Mouse (Mus musculus): ENCODE data around the gene Bcl7c. TPM values are rescaled to one million over a fixed set of nuclear protein-coding genes. Genes with fewer than 3 reads are reported as not detected.

Gene Bcl7c
- polyA plus RNA-seq, 1 experiment from 2014 or later: 54.5 TPM

DNA sequence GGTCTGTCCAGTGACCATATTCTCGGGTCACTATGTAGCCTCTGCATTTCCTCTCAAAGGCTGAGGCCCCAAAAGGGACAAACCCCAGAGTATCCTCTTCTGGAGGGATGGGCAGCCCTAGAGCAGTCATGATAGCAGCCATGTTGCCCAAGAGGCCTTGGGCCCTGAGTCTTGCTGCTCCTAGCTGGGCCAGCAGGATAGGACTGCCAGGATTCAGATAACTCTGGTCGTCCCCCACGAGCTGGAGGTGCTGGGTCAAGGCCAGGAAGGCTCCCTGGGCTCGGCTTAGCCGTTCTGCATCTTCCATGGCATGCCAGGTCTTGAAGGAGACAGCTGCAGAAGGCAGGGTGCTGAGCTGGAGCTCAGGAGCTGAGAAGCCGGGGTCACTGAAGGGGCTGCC, 10.5 kb upstream of the Bcl7c start:
- peaks cover 8% of the 10 kb centered on the region for H3K4me1 ChIP-seq (ENCODE audit: insufficient read depth, low read length)
- H3K9me3 ChIP-seq (ENCODE audit: low read length): no peaks in the 10 kb centered on the region
- H3K4me3 ChIP-seq (ENCODE audit: low read length): no peak overlapping the region
- no peak overlapping the region for H3K4me2 ChIP-seq (replicated peaks; ENCODE audit: low read depth, low read length)
- no peak overlapping the region for H3K27ac ChIP-seq (ENCODE audit: low read length)
- ATAC-seq (ENCODE audit: low FRiP score, low TSS enrichment): no peak
- H3K27me3 ChIP-seq (ENCODE audit: insufficient read depth, low read length): no peaks in the 10 kb centered on the region
- H3K36me3 ChIP-seq (ENCODE audit: insufficient read depth, low read length): no peaks in the 10 kb centered on the region
- WGBS: 89% methylated on average over 6 of the region's 6 CpGs
- no peak overlapping the region for H3K9ac ChIP-seq (replicated peaks; ENCODE audit: low read length)

GRCm38 (mm10) chr7:127718339-127718738, 9.6 kb upstream of the Bcl7c start:
- Histone ChIP-seq H3K9me3 (ENCODE audit: low read length) (no peaks in the 10 kb centered on the region), H3K27me3 (ENCODE audit: insufficient read depth, low read length) (no peaks in the 10 kb centered on the region), H3K36me3 (ENCODE audit: insufficient read depth, low read length) (no peaks in the 10 kb centered on the region), H3K27ac (ENCODE audit: low read length) (no peak overlapping the region), H3K4me1 (ENCODE audit: insufficient read depth, low read length) (peaks cover 14% of the 10 kb centered on the region), H3K9ac (replicated peaks; ENCODE audit: low read length) (no peak overlapping the region), H3K4me3 (ENCODE audit: low read length) (no peak overlapping the region), H3K4me2 (replicated peaks; ENCODE audit: low read depth, low read length) (no peak overlapping the region)
- ATAC-seq (ENCODE audit: low FRiP score, low TSS enrichment): no peak
- WGBS: 88% methylated on average over 6 of the region's 6 CpGs

GRCm38 (mm10) chr7:127716992-127717391, 8.3 kb upstream of the Bcl7c start:
- Histone ChIP-seq H3K9me3 (ENCODE audit: low read length) (no peaks in the 10 kb centered on the region), H3K9ac (replicated peaks; ENCODE audit: low read length) (peak overlapping the region; percentile 63), H3K4me2 (replicated peaks; ENCODE audit: low read depth, low read length) (peak overlapping the region; percentile 79), H3K4me3 (ENCODE audit: low read length) (peak overlapping the region; percentile 42), H3K27me3 (ENCODE audit: insufficient read depth, low read length) (no peaks in the 10 kb centered on the region), H3K36me3 (ENCODE audit: insufficient read depth, low read length) (no peaks in the 10 kb centered on the region), H3K27ac (ENCODE audit: low read length) (no peak overlapping the region), H3K4me1 (ENCODE audit: insufficient read depth, low read length) (peaks cover 25% of the 10 kb centered on the region)
- 1% methylated on average over 33 of the region's 41 CpGs for WGBS
- ATAC-seq (ENCODE audit: low FRiP score, low TSS enrichment): peak; percentile 60

DNA sequence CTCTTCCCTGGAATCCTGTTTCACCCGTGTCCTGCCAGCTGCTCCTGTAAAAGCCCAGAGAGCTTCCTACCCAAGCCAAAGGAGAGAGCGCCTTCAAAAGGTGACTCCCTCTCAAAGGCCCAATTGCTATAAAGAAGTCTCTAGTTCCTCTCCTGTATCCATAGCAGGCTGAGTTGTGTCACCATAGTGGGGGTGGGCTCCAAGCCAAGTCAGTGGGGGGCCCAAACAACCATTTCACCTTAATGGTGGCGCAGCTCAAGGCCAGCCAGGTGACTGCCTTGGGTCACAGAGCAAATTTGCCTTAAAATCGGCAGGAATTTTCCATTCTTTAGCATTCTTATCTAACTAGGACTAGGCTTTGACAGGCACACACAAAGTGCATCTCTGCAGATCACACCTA, 6.1 kb upstream of the Bcl7c start:
- Histone ChIP-seq H3K27ac (ENCODE audit: low read length) (no peak overlapping the region), H3K9ac (replicated peaks; ENCODE audit: low read length) (no peak overlapping the region), H3K9me3 (ENCODE audit: low read length) (no peaks in the 10 kb centered on the region), H3K4me1 (ENCODE audit: insufficient read depth, low read length) (peaks cover 40% of the 10 kb centered on the region), H3K36me3 (ENCODE audit: insufficient read depth, low read length) (no peaks in the 10 kb centered on the region), H3K27me3 (ENCODE audit: insufficient read depth, low read length) (no peaks in the 10 kb centered on the region), H3K4me2 (replicated peaks; ENCODE audit: low read depth, low read length) (no peak overlapping the region), H3K4me3 (ENCODE audit: low read length) (no peak overlapping the region)
- 73% methylated on average over 4 of the region's 4 CpGs for WGBS
- ATAC-seq (ENCODE audit: low FRiP score, low TSS enrichment): no peak

DNA sequence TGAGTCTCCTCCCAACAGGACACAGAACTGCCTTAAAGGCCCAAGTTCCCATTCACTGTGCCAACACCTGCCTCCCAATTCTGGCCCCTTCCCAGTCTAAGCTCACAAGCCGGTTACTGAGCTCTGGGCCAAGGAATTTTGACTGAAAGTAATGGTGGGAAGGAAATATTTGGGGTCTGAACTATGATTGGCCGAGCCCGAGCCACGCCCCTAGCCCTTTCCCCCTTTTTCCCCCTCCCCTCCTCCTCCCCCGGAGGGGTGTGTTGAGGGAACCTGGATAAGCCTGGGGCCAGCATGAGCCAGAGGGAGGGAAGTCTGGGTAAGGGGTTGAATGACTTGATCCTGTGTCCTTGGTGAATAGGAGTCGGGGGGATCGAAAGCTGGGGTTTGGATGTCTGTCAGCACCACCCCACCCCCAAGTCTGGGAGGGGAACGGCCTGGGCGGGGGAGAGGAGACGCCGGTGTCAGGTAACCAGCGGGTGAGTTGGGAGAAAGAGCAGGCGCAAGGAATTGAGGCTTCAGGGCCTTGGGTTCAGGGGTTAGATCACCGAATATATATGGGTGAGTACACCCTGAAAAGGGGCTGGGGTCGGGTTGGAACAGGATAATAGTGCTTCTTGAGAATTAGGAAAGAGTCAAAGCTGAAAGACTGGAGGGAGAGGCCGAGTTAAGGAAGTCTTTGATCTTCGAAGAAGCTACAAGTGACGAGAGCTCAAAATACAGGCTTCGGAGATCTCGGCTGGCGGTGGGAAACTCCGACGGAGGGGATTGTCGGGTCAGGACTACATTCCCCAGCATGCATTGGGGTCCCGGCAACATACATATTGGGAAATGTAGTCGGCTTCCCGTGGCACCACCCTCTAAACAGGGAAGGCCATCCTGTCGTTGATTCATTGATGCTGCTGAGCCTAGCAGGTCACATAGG, 4.0 kb upstream of the Bcl7c start, which contains the start of gene Ctf1:
Gene Ctf1 (plus strand): TSS at position 276 of the 925 bp plus-strand sequence.
- H3K9ac ChIP-seq (replicated peaks; ENCODE audit: low read length): peak within 1 kb of the TSS; percentile 68
- H3K27me3 ChIP-seq (ENCODE audit: insufficient read depth, low read length): no peaks in the 10 kb centered on the region
- H3K9me3 ChIP-seq (ENCODE audit: low read length): no peaks in the 10 kb centered on the region
- 2% methylated on average over 28 of the region's 28 CpGs for WGBS
- no peaks in the 10 kb centered on the region for H3K36me3 ChIP-seq (ENCODE audit: insufficient read depth, low read length)
- H3K4me3 ChIP-seq (ENCODE audit: low read length): peak within 1 kb of the TSS; percentile 50
- peaks cover 49% of the 10 kb centered on the region for H3K4me1 ChIP-seq (ENCODE audit: insufficient read depth, low read length)
- H3K4me2 ChIP-seq (replicated peaks; ENCODE audit: low read depth, low read length): peak within 1 kb of the TSS; percentile 66
- H3K27ac ChIP-seq (ENCODE audit: low read length): peak within 1 kb of the TSS; percentile 98
- peak; percentile 37 for ATAC-seq (ENCODE audit: low FRiP score, low TSS enrichment)

GRCm38 (mm10) chr7:127711456-127711855, 2.7 kb upstream of the Bcl7c start:
- Histone ChIP-seq H3K4me2 (replicated peaks; ENCODE audit: low read depth, low read length) (no peak overlapping the region), H3K4me1 (ENCODE audit: insufficient read depth, low read length) (peaks cover 53% of the 10 kb centered on the region), H3K36me3 (ENCODE audit: insufficient read depth, low read length) (peaks cover 3% of the 10 kb centered on the region; the same call in 1 of the 2 replicates), H3K9me3 (ENCODE audit: low read length) (no peaks in the 10 kb centered on the region), H3K9ac (replicated peaks; ENCODE audit: low read length) (no peak overlapping the region), H3K27ac (ENCODE audit: low read length) (peak overlapping the region; percentile 98), H3K27me3 (ENCODE audit: insufficient read depth, low read length) (no peaks in the 10 kb centered on the region), H3K4me3 (ENCODE audit: low read length) (no peak overlapping the region)
- WGBS: 68% methylated on average over 3 of the region's 3 CpGs
- no peak for ATAC-seq (ENCODE audit: low FRiP score, low TSS enrichment)

DNA sequence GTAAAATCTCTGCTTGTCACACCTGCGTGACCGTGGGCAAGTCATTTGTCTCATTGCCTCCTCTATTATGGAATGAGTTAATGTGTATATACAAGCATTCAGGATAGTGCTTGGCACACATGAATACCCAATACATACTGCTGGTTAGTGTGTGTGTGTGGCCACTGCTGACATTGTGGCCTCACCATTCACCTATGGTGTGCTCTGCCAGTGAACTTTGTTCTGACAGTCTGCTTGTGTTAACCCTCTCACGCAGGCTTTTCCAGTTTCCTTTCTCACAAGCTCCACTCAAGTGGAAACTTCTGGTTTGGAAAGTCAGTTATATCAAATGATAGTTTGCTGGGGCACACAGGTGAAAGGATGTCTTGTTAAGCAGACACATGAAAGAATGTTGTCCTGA, 2.3 kb upstream of the Bcl7c start:
- H3K9ac ChIP-seq (replicated peaks; ENCODE audit: low read length): no peak overlapping the region
- H3K27me3 ChIP-seq (ENCODE audit: insufficient read depth, low read length): no peaks in the 10 kb centered on the region
- H3K4me2 ChIP-seq (replicated peaks; ENCODE audit: low read depth, low read length): no peak overlapping the region
- H3K4me1 ChIP-seq (ENCODE audit: insufficient read depth, low read length): peaks cover 55% of the 10 kb centered on the region
- peaks cover 7% of the 10 kb centered on the region for H3K36me3 ChIP-seq (ENCODE audit: insufficient read depth, low read length)
- H3K4me3 ChIP-seq (ENCODE audit: low read length): no peak overlapping the region
- ATAC-seq (ENCODE audit: low FRiP score, low TSS enrichment): no peak
- H3K9me3 ChIP-seq (ENCODE audit: low read length): no peaks in the 10 kb centered on the region
- WGBS: 78% methylated on average over 3 of the region's 3 CpGs
- peak overlapping the region; percentile 98 for H3K27ac ChIP-seq (ENCODE audit: low read length)

DNA sequence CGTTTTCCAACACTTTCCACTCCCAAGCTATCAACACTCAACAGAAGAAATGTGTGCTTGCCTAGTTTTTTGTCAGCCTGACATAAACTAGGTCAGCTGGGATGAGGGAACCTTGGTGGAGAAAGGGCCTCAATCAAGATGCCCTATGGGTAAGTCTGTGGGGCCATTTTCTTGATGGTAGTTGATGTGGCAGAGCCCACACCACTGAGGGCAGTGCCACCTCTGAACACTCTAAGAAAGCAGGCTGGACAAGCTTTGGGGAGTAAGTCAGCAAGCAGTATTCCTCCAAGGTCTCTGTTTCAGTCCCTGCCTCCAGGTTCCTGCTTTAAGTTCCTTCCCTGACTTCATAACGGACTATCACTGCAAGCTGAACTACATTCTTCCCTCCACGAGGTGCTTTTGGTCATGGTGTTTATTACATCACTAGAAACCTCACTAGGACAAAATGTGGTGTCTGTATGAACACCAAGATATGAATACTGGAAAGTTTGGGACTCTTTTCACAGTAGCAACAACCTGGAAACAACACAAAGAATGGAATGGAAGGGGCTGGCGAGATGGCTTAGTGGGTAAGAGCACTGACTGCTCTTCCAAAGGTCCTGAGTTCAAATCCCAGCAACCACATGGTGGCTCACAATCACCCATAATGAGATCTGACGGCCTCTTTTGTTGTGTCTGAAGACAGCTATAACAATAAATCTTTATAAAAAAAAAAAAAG, 687 bp upstream of the Bcl7c start:
- Histone ChIP-seq H3K4me3 (ENCODE audit: low read length) (peak overlapping the region; percentile 74), H3K27ac (ENCODE audit: low read length) (peak overlapping the region; percentile 99), H3K4me2 (replicated peaks; ENCODE audit: low read depth, low read length) (peak overlapping the region; percentile 70), H3K9me3 (ENCODE audit: low read length) (no peaks in the 10 kb centered on the region), H3K9ac (replicated peaks; ENCODE audit: low read length) (peak overlapping the region; percentile 91), H3K27me3 (ENCODE audit: insufficient read depth, low read length) (no peaks in the 10 kb centered on the region), H3K36me3 (ENCODE audit: insufficient read depth, low read length) (peaks cover 16% of the 10 kb centered on the region), H3K4me1 (ENCODE audit: insufficient read depth, low read length) (peaks cover 58% of the 10 kb centered on the region)
- no peak for ATAC-seq (ENCODE audit: low FRiP score, low TSS enrichment)
- 77% methylated on average over 5 of the region's 5 CpGs for WGBS

DNA sequence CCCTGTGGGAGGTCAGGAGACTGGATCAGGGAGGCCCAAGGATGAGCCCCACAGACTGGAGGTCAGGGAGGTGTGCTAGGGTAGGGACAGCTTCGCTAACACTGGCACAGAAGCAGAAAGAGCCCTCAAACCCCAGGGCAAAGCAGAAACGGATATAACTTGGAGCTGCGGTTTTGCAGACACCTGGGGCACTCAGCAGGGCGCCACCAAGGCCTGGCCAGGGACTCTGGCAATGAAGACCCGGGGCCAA, 851 bp downstream of the Bcl7c start:
- WGBS: 0% methylated on average over 5 of the region's 5 CpGs
- Histone ChIP-seq H3K4me3 (ENCODE audit: low read length) (peak overlapping the region; percentile 74), H3K27ac (ENCODE audit: low read length) (peak overlapping the region; percentile 99), H3K9me3 (ENCODE audit: low read length) (no peaks in the 10 kb centered on the region), H3K36me3 (ENCODE audit: insufficient read depth, low read length) (peaks cover 25% of the 10 kb centered on the region), H3K9ac (replicated peaks; ENCODE audit: low read length) (peak overlapping the region; percentile 91), H3K27me3 (ENCODE audit: insufficient read depth, low read length) (no peaks in the 10 kb centered on the region), H3K4me1 (ENCODE audit: insufficient read depth, low read length) (peaks cover 50% of the 10 kb centered on the region), H3K4me2 (replicated peaks; ENCODE audit: low read depth, low read length) (peak overlapping the region; percentile 70)
- no peak; the same call in 1 of the 2 replicates for ATAC-seq (ENCODE audit: low FRiP score, low TSS enrichment)
